Mouse (Mus musculus) mature B cell (primary cell): ENCODE data around the gene Ipo9.

Experiments used
- in situ Hi-C: fragments of 300-500 bp; cut with MboI; formaldehyde crosslinking; loops from 2 replicates; pipeline ENCODE4 v1.14.3; 2019

The Ipo9 gene

DNA sequence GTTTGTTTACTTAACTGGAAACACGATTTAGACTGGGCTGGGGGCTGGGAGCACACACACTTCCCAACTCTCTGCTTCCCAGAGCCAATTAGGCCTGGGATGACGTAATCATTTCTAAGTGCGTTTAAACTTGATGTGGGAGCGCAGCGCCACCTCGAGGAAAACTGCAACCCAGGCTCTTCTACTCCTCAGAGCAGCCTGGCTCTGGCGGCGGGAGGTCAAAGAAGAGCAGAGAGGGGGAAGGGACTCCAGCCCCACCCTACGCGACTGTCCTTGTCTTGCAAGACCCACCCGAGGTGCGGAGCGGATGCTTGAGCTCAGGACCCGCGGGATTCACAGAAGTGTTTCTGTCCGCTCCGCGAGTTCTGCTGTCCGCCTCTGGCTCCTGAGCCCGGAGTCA is 62.1 kb downstream of the Ipo9 start:
- in situ Hi-C loops, result no loop called here

DNA sequence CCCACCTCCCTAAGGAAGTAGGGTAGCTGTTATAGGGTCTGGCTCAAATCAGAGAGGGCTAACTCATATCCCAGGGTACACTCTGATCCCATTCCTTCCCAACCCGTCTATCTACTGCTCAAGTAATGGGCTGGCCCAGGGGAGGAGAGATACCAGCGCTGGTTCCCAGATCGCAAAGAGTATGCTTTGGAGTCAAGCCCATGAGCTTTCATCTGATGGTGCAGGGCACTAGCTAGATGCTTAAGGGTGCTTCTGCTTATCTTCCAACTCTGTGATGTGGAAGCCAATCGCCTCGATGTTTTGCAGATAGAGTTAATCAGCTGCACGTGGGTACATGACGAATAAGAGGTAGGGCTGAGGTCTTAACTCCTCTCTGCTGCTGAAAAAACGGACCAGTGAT is 62.7 kb downstream of the Ipo9 start:
- in situ Hi-C loops, result no loop called here

DNA sequence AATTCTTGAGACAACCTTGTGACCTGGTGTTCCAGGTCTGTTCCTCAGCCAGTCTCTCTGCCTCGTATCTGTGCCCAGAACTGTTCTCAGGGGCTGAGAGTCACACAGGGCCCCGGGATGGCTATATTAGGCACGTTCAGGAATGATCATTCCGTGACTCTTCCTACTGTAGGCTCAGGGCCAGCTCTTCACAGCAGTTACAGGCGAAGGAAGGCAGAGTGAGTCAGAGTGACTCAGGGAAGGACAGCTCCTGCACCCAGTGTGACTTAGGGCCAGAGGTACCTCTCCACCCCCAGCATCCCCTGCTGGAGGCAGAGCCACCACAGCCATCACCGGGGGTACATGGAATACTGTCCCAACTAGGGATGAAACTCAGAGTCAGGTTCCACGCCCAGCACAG is 63.3 kb downstream of the Ipo9 start:
- in situ Hi-C loops, result no loop called here

DNA sequence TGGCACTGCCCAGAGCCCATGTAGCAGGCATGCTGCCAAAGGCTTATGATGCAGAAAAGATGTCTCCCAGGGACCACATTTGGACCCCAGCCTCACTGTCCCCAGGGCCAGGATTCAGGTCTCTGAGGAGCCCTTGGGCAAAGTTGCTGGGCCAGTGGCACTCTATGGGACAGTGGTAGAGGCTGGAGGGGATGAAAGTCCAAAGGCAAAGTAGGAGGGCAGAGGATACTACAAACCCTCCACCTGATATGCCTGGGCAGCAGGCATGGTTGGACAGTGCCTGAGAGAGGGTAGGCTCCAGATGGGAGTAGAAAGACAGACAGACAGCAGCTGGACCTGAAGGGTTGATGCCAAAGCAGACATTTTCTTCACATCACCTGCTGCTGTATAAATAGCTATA is 63.9 kb downstream of the Ipo9 start:
- in situ Hi-C loops, result no loop called here

DNA sequence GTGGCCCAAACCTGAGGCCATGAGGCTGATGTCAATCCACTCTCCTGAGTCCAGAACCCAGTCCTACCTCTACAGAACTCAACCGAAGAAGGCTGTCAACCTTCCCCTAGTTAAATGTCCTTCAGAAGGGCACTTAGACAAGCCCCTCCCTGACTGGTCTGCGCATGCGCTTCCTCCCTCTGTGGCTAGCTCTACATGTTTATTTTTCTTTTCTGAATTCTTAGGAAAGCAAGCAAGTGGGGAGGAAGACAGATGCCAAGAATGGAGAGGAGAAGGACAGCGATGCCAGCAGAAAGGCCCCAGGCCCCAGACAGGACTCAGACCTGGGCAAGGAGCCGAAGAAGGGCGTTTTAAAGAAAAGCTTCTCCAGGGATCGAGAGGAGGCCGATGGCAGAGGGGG is 66.9 kb downstream of the Ipo9 start:
- in situ Hi-C loops, result no loop called here

DNA sequence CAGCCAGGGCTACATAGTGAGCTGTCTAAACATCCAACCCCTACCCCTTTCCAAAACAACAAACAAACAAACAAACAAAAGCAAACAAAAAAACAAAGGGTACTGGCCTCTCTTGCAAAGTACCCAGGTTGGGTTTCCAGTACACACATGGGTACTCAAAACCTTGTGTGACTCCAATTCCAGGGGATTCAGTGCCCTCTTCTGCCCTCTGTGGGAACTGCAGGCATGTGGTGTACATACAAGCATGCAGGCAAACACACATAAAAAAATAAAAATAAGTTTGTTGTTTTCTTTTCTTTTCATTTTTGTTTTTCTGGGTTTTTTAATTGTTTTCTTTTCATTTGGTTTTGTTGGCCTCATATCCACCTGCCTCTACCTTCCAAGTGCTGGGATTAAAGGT is 68.2 kb downstream of the Ipo9 start:
- in situ Hi-C loops, result no loop called here

DNA sequence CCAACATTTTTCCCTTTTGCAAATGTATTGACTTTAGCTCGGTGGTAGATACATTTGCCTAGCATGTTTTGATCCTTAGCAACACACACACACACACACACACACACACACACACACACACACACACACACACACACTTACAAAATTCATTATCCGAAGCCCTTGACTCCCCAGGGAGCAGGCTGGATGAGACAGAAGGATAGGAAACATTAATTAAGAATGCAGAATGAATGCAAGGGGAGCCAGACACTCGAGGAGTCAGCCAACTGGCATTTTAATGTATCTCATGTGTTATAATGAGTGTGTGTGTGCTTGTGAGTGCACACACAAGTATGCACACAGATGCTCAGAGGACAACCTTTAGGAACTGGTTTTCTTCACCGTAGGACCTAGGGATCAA is 68.8 kb downstream of the Ipo9 start:
- in situ Hi-C loops, result no loop called here

DNA sequence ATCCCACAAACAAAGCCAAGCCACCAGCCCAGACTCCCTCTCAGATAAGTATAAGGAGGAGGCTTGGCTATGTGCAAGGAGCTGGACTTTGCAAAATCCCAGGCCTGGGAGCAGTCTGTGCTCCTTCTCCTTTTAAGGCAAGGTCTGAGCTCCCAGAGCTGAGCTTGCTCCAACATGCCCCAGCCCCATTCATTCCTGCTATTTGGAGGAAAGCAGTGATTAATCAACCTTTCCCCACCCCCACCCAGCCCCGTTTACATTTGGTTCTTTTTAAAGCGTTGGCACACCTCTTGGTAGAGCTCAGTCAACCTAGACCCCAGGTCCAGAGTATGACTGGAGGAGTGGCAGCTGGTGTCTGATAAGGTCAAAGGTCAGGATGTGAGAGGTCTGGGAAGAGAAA is 71.2 kb downstream of the Ipo9 start:
- in situ Hi-C loops, result no loop called here

DNA sequence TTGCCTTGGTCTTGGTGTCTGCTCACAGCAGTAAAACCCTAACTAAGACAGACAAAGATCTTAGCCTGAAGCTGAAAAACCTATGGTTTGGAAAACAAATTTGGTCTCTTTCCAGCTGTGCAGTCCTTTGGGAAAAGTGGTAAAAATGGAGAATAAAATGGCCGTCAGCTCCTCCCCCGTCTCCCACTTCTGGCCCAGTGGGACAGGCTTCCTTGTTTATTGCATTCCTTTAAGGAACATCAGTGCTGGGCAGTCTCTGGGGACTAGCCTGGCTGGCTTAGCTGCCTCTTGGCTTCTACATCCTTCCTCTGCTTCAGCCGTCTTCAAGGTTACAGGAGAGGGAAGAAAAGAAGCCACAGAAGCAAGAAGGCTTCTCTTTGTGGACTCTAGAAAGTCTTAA is 78.3 kb downstream of the Ipo9 start:
- in situ Hi-C loops, result no loop called here

DNA sequence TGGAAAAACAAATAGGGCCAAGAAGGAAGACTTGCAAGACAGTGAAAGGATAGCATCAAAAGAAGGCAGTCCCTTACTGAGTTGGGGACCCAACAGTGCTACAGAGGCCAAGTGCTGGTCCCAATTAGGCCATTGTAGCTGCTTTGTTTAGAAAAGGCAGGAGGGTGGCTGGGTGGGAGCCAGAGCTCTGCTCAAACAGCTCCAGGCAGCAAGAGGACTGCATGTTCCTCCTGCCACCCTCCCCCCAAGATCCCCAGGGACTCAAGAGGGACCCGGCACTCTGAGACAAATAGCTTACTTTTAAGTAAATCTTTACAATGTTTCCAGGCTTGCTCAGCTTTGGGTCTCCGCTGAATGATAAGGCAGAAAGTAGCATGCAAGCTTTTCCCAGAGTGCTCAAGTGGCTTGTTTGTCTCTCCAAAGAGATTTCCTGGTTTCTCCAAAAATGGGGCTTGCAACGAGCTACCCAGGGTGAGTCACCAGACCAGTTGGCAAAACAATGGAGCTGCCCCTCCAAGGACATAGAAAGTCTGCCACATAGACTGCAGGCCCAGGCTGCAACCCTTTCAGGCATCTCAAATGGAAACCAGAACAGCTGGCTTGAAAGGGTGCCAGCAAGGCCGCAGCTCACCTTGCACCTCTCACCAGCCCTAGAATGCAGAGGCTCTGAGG is 82.7 kb downstream of the Ipo9 start:
- in situ Hi-C loops, result no loop called here

DNA sequence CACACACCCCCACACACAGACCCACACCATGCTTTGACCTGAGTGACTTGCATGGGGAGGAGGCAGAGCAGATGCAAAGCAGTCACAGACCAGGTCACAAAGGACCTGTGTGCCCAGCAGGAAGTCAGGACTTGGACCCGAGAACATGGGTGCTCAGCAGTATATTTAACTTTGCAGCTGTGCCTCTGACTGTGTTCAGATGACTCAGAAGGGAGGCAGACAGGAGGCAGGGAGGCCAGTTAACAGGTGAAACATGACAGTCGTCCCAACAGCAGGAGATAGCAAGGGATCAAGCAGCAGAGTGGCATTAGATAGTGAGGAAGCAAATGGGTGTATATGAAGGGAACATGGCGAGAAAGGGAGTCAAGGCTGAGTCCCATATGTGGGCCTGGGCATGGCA is 83.4 kb downstream of the Ipo9 start:
- in situ Hi-C loops, result no loop called here

DNA sequence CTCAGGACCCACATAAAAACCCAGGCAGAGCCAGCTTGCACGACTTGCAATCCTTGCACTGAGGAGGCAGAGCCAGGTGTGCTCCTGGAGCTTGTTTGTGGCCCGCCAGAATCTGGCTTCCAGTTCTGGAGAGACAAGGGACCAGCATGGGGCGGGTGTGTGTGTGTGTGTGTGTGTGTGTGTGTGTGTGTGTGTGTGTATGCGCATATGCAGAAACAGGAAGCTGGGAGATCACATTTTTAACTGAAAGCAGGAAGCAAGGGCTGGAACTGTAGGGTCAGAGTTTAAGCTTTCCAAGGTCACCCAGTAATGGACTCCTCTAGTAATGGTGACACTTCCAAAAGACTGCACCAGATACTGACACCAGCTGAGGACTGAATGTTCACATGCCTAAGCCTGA is 86.3 kb downstream of the Ipo9 start:
- in situ Hi-C loops, result no loop called here

DNA sequence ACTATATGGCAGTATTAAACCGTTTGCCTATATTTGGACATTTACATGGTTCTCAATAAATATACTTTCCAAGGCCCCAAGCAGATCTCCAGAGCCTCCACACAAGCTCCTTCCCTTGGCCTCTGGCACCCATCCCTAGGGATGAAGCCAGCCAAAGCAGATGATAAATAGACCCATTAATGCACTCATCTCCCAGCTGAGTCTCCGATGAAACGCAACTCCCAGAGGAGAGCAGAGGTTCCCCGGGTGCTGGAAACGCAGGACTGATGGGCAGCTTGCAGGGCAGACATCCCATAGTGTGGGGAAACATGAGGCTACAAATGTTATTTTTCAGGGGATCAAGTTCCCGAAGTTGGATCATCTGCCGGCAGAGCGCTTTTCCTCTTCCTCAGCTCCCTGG is 88.4 kb downstream of the Ipo9 start:
- in situ Hi-C loops, result no loop called here
